Mouse (Mus musculus) myocyte (in vitro differentiated cells): ENCODE results near the gene Scoc.

ENCODE experiments used
- CEBPB ChIP-seq: IDR thresholded peaks from 2 replicates; pipeline ENCODE4 v1.6.1; 2011; ENCODE audit warnings: mild to moderate bottlenecking, moderate library complexity; ENCODE audit not compliant: poor library complexity, insufficient read depth, severe bottlenecking
- MAX ChIP-seq: IDR thresholded peaks from one replicate; pipeline ENCODE4 v1.6.1; 2011; ENCODE audit warnings: low read depth, mild to moderate bottlenecking, control low read depth
- MYOD1 ChIP-seq, 3 experiments: IDR thresholded peaks; one replicate each; pipeline ENCODE4 v1.6.1; 2011; ENCODE audit warnings: control low read depth in 2 of 3, low read depth in 2 of 3, mild to moderate bottlenecking in 2 of 3, moderate library complexity in 1 of 3; ENCODE audit not compliant: insufficient read length in 2 of 3, control insufficient read depth in 1 of 3
- MYOG ChIP-seq, 3 experiments: IDR thresholded peaks; one replicate each; pipeline ENCODE4 v1.6.1; 2011; ENCODE audit warnings: control low read depth in 2 of 3, low read depth in 2 of 3, mild to moderate bottlenecking in 2 of 3; ENCODE audit not compliant: insufficient read length in 2 of 3, control insufficient read depth in 1 of 3, insufficient read depth in 1 of 3
- POLR2A ChIP-seq: IDR thresholded peaks from one replicate; pipeline ENCODE4 v1.6.1; 2011; ENCODE audit warnings: low read depth, mild to moderate bottlenecking, control low read depth, moderate library complexity; ENCODE audit not compliant: insufficient read length
- POLR2AphosphoS2 ChIP-seq: IDR thresholded peaks from one replicate; pipeline ENCODE4 v1.6.1; 2011; ENCODE audit warnings: low read depth, control low read depth; ENCODE audit not compliant: insufficient read length
- SRF ChIP-seq: IDR thresholded peaks from one replicate; pipeline ENCODE4 v1.6.1; 2011; ENCODE audit warnings: low read depth; ENCODE audit not compliant: control insufficient read depth, insufficient read length
- TCF12 ChIP-seq: IDR thresholded peaks from one replicate; pipeline ENCODE4 v1.6.1; 2011; ENCODE audit warnings: mild to moderate bottlenecking, control low read depth; ENCODE audit not compliant: poor library complexity, insufficient read depth, severe bottlenecking
- TCF3 ChIP-seq: IDR thresholded peaks from one replicate; pipeline ENCODE4 v1.6.1; 2011; ENCODE audit warnings: low read depth, control low read depth; ENCODE audit not compliant: insufficient read length
- USF1 ChIP-seq: IDR thresholded peaks from one replicate; pipeline ENCODE4 v1.6.1; 2011; ENCODE audit warnings: low read depth, mild to moderate bottlenecking, control low read depth, moderate library complexity

DNA sequence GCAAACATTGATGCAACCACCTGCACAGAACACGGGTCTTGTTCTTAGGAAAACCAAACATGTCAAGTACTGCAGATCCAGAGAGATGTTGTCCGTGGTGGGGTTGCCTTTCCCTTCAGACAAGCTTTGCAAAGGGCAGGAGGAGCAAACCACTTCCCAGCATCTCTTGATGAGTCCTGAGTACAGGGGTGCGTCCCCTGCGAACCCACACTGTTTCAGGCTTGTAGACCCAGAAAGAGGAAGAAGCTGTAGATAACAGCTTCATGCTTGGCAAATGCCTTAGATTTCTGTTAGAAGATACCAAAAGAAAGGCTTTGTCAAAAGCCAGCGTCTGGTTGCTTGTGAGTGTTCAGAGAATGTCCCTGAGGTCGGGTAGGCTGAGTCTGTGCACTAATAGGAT is 40.2 kb downstream of the Scoc start:
- TF ChIP-seq CEBPB = no peak
- TF ChIP-seq POLR2A = no peak
- no peak for TF ChIP-seq TCF12
- TF ChIP-seq MYOG (IDR thresholded peaks at IDR 0.05; ENCODE audit: control insufficient read depth in 1 of 3, insufficient read depth in 1 of 3, insufficient read length in 2 of 3, low read depth in 2 of 3) = no peak
- TF ChIP-seq USF1 = no peak
- no peak for TF ChIP-seq POLR2AphosphoS2
- no peak for TF ChIP-seq TCF3
- TF ChIP-seq MAX = no peak
- TF ChIP-seq MYOD1 (IDR thresholded peaks at IDR 0.05; ENCODE audit: control insufficient read depth in 1 of 3, insufficient read length in 2 of 3, low read depth in 2 of 3) = no peak
- TF ChIP-seq SRF = no peak
